12 mouse cellular contexts compared by ENCODE assay signal in genomic region chr9:121991041-121991440, GRCm38 (mm10).
"Had no signal": no experiment of that assay in that cellular context is flagged by ENCODE, and none has a peak within 500 bp of the region (broad histone marks: within the 10 kb centered on the region; RNA-seq: fewer than 3 reads in every experiment).

No protein-coding gene starts in this region.

- H3K27me3 ChIP-seq: intestine, embryonic 15.5 days had no signal

- H3K36me3 ChIP-seq: intestine, embryonic 15.5 days; limb, embryonic 10.5 days; liver, embryonic 15.5 days had no signal

- H3K4me3 ChIP-seq: intestine, embryonic 15.5 days; layer of hippocampus, adult 2 months; limb, embryonic 10.5 days; liver, embryonic 15.5 days had no signal

- H3K9me3 ChIP-seq: intestine, embryonic 15.5 days; limb, embryonic 10.5 days; liver, embryonic 15.5 days had no signal

- H3K27ac ChIP-seq: intestine, embryonic 15.5 days; layer of hippocampus, adult 2 months; limb, embryonic 10.5 days; liver, embryonic 15.5 days had no signal

- H3K9ac ChIP-seq: intestine, embryonic 15.5 days; liver, embryonic 15.5 days had no signal

- H3K4me2 ChIP-seq: intestine, embryonic 15.5 days; liver, embryonic 11.5 days; liver, embryonic 15.5 days had no signal

- ATAC-seq: intestine, embryonic 15.5 days; lung, postnatal 0 days had no signal

- DNase-seq: kidney, adult 18-20 months; kidney, postnatal 10 days; kidney, postnatal 4 days; lung, adult 2 months; lung, postnatal 36 days; right cerebral cortex, postnatal 25 days had no signal
